Mouse (Mus musculus) cerebellum, adult 2 months (tissue): ENCODE results near the gene Pet117.

ENCODE experiments used
- CTCF ChIP-seq: fragments of 200-500 bp; IDR thresholded peaks from 2 replicates; pipeline ENCODE4 v1.5.1; 2011; ENCODE audit warnings: low read depth, mild to moderate bottlenecking, control low read depth, low read length, moderate library complexity, borderline replicate concordance; ENCODE audit not compliant: insufficient read depth
- POLR2A ChIP-seq: fragments of 200-500 bp; IDR thresholded peaks from 2 replicates; pipeline ENCODE4 v1.6.1; 2011; ENCODE audit warnings: low read length, control low read depth, borderline replicate concordance; ENCODE audit not compliant: insufficient read depth

- TF ChIP-seq CTCF (no peak), POLR2A (no peak)
Observed at GRCm38 (mm10) chr2:144348525-144348924, 20.3 kb upstream of the Pet117 start.
